Comparison of ENCODE assay signal across 17 mouse cellular contexts in the genomic region with DNA sequence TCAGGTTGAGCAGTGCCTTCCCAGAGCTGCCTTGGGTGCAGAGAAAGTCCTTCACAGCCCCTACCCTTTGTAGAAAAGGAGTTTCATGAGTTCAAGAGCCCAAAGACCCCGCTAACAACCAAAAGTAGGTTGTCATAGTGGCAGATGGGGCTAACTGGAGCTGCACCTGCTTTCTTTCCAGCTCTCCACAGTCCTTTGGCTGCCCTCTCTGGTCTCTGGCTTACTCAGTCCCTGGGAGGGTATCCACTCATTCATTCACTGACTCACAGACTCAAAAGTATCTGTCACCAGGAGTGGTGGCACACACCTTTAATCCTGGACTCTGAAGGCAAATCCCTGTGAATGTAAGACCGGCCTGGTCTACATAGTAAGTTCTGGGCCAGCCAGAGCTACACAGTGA.
"Had no signal": no experiment of that assay in that cellular context is flagged by ENCODE, and none has a peak within 500 bp of the region (broad histone marks: within the 10 kb centered on the region; RNA-seq: fewer than 3 reads in every experiment).

No protein-coding gene starts in this region.

- ATAC-seq: liver, embryonic 12.5 days; liver, postnatal 0 days; lung, postnatal 0 days; midbrain, embryonic 13.5 days; midbrain, embryonic 15.5 days; midbrain, embryonic 16.5 days had no signal

- DNase-seq: left cerebral cortex, postnatal 4 days; liver; liver, embryonic 13.5 days; liver, postnatal 0 days; lung, adult 18-20 months; lung, adult 2 months; lung, embryonic 14.5 days; lung, postnatal 10 days; lung, postnatal 14 days; lung, postnatal 36 days; lung, postnatal 4 days; midbrain, embryonic 14.5 days had no signal
